Mouse (Mus musculus) urinary bladder, adult 18-20 months (tissue): Measurements from ENCODE around the gene Phlda3.

ENCODE experiments used
- DNase-seq, 2 experiments: peaks; one replicate each; pipeline ENCODE4 v3.0.0; 2022; ENCODE audit warnings: low spot score in 2 of 2, mixed read lengths in 2 of 2

Gene Phlda3

DNA sequence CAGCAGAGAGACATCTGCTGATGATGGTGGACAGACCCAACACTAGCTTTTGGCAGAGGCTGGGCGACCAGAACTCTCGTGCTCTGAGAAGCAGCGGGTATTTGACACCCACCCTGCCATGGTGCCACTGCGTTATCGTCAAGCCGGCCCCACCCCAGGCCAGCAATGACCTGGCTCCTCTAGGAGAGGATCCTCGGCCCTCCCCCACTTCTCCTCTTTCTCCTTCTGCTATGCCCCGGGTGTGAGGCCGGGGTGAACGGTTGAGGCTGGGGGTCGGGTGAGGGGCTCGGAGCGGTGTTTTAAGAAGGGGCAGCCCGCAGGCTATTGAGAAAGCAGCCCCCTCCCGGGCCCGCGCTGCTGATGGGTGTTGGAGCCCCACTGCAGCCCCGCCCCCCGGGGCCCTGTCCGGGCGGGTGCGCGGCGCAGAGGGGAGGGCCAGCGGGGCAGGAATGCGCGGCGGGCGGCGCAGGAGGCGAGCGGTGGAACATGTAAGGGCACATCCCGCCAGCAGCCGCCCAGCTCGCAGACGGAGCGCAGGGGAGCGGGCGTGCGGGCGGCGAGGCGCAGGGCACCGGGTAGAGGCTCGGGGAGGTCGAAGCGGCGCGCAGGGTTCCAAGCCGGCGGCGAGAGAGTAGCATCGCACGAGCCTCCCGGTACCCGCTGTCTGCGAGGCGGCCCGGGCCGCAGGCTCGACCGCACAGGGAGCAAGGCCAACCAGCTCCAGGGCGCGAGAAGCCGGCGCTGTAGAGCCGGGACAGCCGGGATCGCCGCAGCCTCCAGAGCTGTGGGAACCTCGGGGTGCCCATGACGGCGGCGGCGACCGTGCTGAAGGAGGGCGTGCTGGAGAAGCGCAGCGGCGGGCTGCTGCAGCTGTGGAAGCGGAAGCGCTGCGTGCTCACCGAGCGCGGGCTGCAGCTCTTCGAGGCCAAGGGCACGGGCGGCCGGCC, at the start of gene Phlda3:
Phlda3 (plus strand) TSS at position 475 of the 947 bp plus-strand sequence.
- DNase-seq = peak; percentile 78 to 85

DNA sequence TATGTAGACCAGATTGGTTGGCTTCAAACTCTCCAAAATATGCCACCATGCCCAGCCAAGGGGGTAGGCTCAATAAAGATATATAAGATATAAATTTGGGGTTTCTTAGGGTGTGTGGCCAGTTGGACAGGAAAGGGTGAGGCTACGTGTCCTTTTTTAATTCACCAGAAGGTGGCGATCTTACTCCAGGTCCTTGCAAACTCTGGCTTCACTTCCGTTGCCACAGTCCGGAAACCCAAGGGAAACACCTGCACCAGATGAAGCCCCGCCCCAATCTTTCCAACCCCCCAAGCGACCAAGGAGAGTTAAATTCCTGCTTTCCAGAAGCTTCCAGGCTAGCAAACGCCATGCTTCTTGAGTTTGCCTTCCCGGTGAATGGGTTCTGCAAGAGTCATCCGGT, 46.4 kb upstream of the Phlda3 start:
- DNase-seq = peak in 1 of 2 experiments; percentile 51

DNA sequence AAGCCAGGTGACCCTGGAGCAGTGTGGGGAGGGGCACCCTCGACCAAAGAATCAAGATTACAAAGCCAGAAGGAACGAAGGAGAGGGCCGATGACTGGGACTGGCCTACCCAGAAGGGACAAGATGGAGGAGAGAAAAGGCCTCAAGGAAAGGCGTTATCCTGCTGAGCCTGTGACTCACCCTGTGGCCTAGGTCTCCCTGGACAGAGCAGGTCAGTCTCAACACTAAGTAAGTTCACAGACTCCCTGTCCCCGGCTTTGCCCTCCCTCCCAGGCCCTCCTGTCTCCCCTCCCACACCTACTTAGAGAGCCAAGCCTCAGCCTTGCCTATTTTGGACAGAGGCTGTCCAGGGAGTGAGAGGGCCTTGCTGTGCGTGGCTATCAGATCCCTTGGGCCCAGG, 45.9 kb upstream of the Phlda3 start, which contains the start of gene Csrp1:
Csrp1 (plus strand) TSS at position 79 of the 400 bp plus-strand sequence.
- no peak for DNase-seq

- no peak for DNase-seq
Observed at GRCm38 (mm10) chr1:135723016-135723415, 42.9 kb upstream of the Phlda3 start.

DNA sequence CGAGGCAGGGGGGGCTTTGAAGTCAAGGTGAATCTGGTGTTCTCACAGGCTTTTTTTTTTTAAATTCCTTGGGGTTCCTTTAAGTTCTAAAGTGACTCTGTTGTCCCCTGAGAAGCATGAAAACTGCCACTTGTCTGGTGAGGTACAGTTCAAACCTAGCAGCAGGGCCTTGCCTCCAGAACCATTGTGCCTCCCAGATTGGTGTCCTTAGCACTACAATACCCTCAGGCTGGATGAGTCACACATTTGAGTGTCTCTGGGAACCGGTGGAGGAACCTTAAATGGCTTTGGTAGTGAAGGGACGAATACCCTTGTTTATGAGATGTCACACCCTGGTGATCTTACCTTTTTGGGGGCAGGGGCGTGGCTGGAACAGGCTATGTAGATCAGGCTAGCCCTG, 41.8 kb upstream of the Phlda3 start:
- DNase-seq = no peak

- no peak for DNase-seq
Observed at GRCm38 (mm10) chr1:135725324-135725723, 40.6 kb upstream of the Phlda3 start.

DNA sequence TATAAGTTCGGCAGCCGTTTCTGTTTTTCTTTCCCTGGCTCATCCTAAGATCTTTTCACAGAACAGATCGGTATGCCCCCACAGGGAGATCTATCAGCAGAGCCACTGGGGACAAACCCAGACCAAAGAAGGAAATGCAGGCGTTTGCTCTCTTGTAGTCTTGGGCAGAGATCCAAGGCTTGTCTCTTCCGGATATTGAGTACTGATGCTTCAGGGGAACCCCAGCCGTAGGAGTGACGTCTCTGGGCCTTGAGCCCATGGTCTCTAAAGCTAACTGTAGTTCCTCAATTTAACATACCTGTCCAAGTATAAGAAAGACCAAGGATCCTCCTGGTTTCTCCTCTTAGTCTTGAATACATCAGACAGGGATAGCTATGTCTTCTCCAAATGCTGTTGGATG, 40.0 kb upstream of the Phlda3 start:
- DNase-seq = no peak

GRCm38 (mm10) chr1:135728631-135729366, 37.1 kb upstream of the Phlda3 start:
- DNase-seq = peak; percentile 78 to 86

- no peak for DNase-seq
Observed at GRCm38 (mm10) chr1:135729367-135729713, 36.6 kb upstream of the Phlda3 start.

GRCm38 (mm10) chr1:135729821-135730220, 36.1 kb upstream of the Phlda3 start:
- DNase-seq = no peak

DNA sequence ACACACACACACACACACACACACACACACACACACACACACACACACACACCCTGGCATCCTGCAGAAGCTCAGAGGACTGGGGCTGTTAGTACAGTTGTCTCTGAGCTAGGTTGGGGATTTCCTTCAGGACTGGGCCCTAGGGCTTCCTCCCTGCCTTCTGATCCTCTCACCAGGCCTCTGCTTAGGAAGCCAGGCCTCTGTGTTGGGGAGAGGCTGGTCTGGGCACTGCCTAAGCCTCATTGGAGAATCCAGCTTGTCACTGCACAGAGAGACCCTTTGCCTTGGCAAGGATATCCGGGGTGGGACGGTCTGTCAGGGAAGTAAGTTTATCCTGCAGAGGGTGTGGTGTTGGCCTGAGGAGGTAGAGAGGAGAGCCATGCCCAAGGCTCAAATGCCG, 35.6 kb upstream of the Phlda3 start:
- no peak for DNase-seq

- DNase-seq = no peak
Observed at GRCm38 (mm10) chr1:135731393-135731792, 34.5 kb upstream of the Phlda3 start.

- no peak for DNase-seq
Observed at GRCm38 (mm10) chr1:135731897-135732684, 33.8 kb upstream of the Phlda3 start.

GRCm38 (mm10) chr1:135734225-135734937, 31.5 kb upstream of the Phlda3 start:
- DNase-seq = no peak

DNA sequence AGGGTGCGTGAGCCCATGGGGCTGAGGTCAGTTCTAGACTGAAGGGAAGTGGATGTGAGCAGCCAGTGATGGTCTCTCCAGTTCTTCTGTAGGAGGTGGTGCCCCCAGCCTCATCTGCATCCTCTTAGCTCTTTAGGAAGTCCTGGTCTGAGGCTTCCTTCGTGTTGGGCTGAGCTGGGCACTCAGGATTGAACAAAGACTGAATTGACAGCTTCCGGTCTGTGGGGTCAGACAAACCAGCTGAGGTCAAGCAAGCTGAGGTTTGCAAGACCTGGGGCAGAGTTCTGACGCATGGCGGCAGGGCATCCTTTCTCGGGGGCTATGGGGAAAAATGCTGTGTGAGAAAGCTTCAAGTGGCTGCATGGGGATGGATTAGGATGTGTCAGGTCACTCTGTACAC, 30.5 kb upstream of the Phlda3 start:
- DNase-seq = no peak

DNA sequence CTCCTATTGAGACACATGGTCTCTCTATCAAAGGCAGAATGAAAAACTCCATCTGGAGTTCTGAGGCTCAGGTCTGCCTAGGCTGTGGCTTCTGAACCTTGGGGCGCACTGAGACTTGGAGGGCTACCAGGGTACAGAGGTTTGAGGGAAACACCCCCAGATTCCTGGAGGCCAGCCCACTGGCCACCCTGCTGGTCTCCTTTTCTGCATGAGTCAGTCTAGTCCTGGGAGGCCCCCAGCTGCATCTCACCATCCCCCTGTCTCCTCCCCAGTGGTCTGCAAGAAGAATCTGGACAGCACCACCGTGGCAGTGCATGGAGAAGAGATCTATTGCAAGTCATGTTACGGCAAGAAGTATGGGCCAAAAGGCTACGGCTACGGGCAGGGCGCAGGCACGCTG, 20.9 kb upstream of the Phlda3 start:
- no peak for DNase-seq

GRCm38 (mm10) chr1:135746248-135746647, 19.7 kb upstream of the Phlda3 start:
- DNase-seq = no peak

GRCm38 (mm10) chr1:135752737-135753348, 13.1 kb upstream of the Phlda3 start:
- peak; percentile 79 to 87 for DNase-seq

GRCm38 (mm10) chr1:135755287-135755686, 10.6 kb upstream of the Phlda3 start:
- DNase-seq = peak in 1 of 2 experiments; percentile 73

DNA sequence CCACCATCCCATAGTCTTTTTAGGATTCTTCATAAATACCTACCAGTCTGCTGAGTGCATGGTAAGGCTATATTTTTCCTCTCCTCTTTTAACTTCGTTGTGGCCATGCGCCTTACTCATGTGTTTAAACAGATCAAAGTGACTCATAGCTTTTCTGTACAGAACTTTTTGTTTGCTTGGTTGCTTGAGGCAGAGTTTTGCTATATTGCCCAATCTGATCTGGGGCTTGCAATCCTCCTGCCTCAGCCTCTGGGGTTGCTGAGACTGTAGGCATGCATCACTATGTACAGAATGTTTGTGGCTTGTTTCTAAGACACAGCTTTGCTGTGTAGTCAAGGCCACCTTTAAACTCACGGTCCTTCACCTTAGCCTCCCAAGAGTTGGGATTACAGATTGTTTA, 10.0 kb upstream of the Phlda3 start:
- no peak for DNase-seq

- DNase-seq = no peak
Observed at GRCm38 (mm10) chr1:135757287-135757686, 8.6 kb upstream of the Phlda3 start.
